12 mouse cellular contexts compared by ENCODE assay signal in the genomic region with DNA sequence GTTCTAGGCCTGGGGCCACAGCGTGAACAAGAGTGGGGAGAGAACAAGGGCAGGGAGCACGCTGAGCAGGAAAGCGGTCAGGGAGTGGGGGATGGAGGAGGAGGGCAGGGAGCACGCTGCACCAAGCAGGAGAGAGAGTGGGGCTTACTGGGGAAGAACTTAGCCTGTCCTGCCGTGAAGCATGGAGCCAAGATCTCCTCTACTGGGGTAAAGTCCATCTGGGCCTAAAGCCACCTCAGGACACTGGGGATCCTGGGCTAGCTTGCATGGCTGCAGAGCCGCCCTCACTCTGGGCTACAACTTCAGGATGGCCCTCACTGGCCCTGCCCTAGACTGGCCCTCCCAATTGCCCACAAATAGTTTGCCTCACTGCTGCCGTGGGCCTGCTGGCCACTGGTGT.
"Had no signal": no experiment of that assay in that cellular context is flagged by ENCODE, and none has a peak within 500 bp of the region (broad histone marks: within the 10 kb centered on the region; RNA-seq: fewer than 3 reads in every experiment).

No protein-coding gene starts in this region.

- ATAC-seq: intestine, embryonic 15.5 days; liver, embryonic 12.5 days; midbrain, embryonic 13.5 days had no signal

- H3K4me3 ChIP-seq: intestine, embryonic 15.5 days; limb, embryonic 15.5 days; liver, embryonic 12.5 days; lung, embryonic 15.5 days; midbrain, embryonic 13.5 days; myocyte; neural tube, embryonic 15.5 days had no signal

- H3K9ac ChIP-seq: intestine, embryonic 15.5 days; limb, embryonic 15.5 days; liver, embryonic 12.5 days; lung, embryonic 15.5 days; midbrain, embryonic 13.5 days; neural tube, embryonic 15.5 days had no signal

- DNase-seq: retina, postnatal 1 day; right cerebral cortex, postnatal 4 days; spleen, adult 18-20 months; thymus, adult 18-20 months; thymus, postnatal 14 days had no signal

- H3K27me3 ChIP-seq: intestine, embryonic 15.5 days; limb, embryonic 15.5 days; liver, embryonic 12.5 days; lung, embryonic 15.5 days; neural tube, embryonic 15.5 days had no signal

- H3K36me3 ChIP-seq: intestine, embryonic 15.5 days; liver, embryonic 12.5 days; lung, embryonic 15.5 days; midbrain, embryonic 13.5 days; neural tube, embryonic 15.5 days had no signal

- H3K4me2 ChIP-seq: intestine, embryonic 15.5 days; limb, embryonic 15.5 days; liver, embryonic 12.5 days; lung, embryonic 15.5 days; midbrain, embryonic 13.5 days; neural tube, embryonic 15.5 days had no signal

- H3K9me3 ChIP-seq: intestine, embryonic 15.5 days; limb, embryonic 15.5 days; liver, embryonic 12.5 days; lung, embryonic 15.5 days; midbrain, embryonic 13.5 days; neural tube, embryonic 15.5 days had no signal

- H3K27ac ChIP-seq: intestine, embryonic 15.5 days; limb, embryonic 15.5 days; liver, embryonic 12.5 days; lung, embryonic 15.5 days; midbrain, embryonic 13.5 days; neural tube, embryonic 15.5 days had no signal

- H3K4me1 ChIP-seq: intestine, embryonic 15.5 days had no signal
